Mouse (Mus musculus) hindbrain, postnatal 0 days (tissue): Measurements from ENCODE around the gene Prkn. TPM values are rescaled to one million over a fixed set of nuclear protein-coding genes. Genes with fewer than 3 reads are reported as not detected.

ENCODE experiments used
- ATAC-seq: fragments of 200-750 bp; cut with Nextera tagmentation; 2 replicates; pipeline ENCODE4 v1.8.0; 2017; ENCODE audit warnings: mild to moderate bottlenecking, moderate TSS enrichment, moderate library complexity
- DNase-seq: peaks from one replicate; pipeline ENCODE4 v3.0.0-alpha.2; 2015; ENCODE audit warnings: low spot score
- H3K27ac ChIP-seq: fragments of 300-500 bp; sonication (generic); 2 replicates; pipeline ENCODE4 v1.5.1; 2014; ENCODE audit warnings: mild to moderate bottlenecking
- H3K27me3 ChIP-seq: fragments of 300-500 bp; sonication (generic); 2 replicates; pipeline ENCODE4 v1.6.1; 2014; ENCODE audit warnings: low read length, mixed read lengths; ENCODE audit not compliant: insufficient read depth
- H3K36me3 ChIP-seq: fragments of 300-500 bp; sonication (generic); 2 replicates; pipeline ENCODE4 v1.6.1; 2014; ENCODE audit warnings: low read length, mixed read lengths; ENCODE audit not compliant: insufficient read depth
- H3K4me1 ChIP-seq: fragments of 300-500 bp; sonication (generic); 2 replicates; pipeline ENCODE4 v1.6.1; 2014; ENCODE audit warnings: antibody characterized with exemption, low read length, mixed read lengths; ENCODE audit not compliant: insufficient read depth
- H3K4me2 ChIP-seq: fragments of 300-500 bp; sonication (generic); 2 replicates; pipeline ENCODE4 v1.6.1; 2014; ENCODE audit warnings: low read depth, mild to moderate bottlenecking, low read length, moderate library complexity, mixed read lengths
- H3K4me3 ChIP-seq: fragments of 300-500 bp; sonication (generic); 2 replicates; pipeline ENCODE4 v1.5.1; 2014; ENCODE audit warnings: low read length
- H3K9ac ChIP-seq: fragments of 300-500 bp; sonication (generic); replicated peaks from 2 replicates; pipeline ENCODE4 v1.6.1; 2014; ENCODE audit warnings: mild to moderate bottlenecking, low read length, moderate library complexity, mixed read lengths
- H3K9me3 ChIP-seq: fragments of 300-500 bp; sonication (generic); 2 replicates; pipeline ENCODE4 v1.6.1; 2016; ENCODE audit warnings: low read length, mixed read lengths
- CTCF ChIP-seq: IDR thresholded peaks from 2 replicates; pipeline ENCODE4 v1.5.1; 2016; ENCODE audit warnings: antibody characterized with exemption, control low read depth, low read depth
- WGBS: fragments of 180-500 bp; shearing (Covaris S2); extraction: QIAGEN DNeasy Blood & Tissue Kit; methylation state at CpG from one replicate; pipeline ENCODE4 v1.1.7; 2014; 5-methylcytosine and 5-hydroxymethylcytosine counted together
- polyA plus RNA-seq: library from polyadenylated mRNA; unstranded; fragments of >200 nt; fragmentation: Nextera tagmentation; extraction: Ambion mirVana; gene quantifications from 2 replicates; pipeline ENCODE4 v1.2.1, GENCODE M21; 2015
- total RNA-seq: library from RNA; depleted of rRNA; stranded (reverse); fragments of >200 nt; gene quantifications from 2 replicates; pipeline ENCODE4 v1.2.3, GENCODE M21; 2014; rRNA removed

The Prkn gene
- total RNA-seq (8.1 and 10.7 TPM in 2 replicates), polyA plus RNA-seq (9.3 and 10.2 TPM in 2 replicates)

DNA sequence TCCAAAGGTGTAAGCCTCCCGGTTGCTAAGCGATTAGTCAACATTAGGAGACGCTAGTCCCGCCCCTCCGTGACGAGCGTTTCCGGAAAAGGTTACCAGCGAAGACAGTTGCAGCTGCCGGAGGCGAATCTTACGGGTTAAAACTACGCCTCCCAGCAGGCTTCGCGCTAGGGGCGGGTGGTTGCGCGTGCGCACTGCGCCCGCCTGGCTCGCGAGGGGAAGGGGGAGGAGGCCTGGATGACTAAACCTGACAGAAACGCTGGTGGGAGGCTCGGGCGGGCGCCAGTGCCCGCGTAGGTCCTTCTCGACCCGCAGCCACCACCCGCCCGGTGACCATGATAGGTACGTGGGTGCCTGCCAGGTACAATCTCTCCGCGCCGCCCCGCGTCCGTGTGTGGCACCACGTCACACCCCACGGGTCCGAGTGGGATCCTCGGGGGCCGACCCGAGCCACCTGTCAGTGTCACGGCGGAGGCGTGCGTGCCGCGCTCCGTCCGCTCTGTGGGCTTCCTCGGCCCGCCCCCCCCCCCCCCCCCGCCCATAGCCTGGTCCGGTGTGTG lies at the start of gene Prkn, which contains the start of gene Pacrg:
TSS of gene Prkn (plus strand) at position 237 of the 560 bp plus-strand sequence.
TSS of gene Pacrg (minus strand) at position 164 of the 560 bp plus-strand sequence.
- peak; percentile 17; the same call in 1 of the 2 replicates for TF ChIP-seq CTCF
- ATAC-seq = peak; percentile 96
- 0 out of 2 replicates have a peak, but pooled peaks cover 6% of the 10 kb centered on the region for H3K4me1 ChIP-seq

DNA sequence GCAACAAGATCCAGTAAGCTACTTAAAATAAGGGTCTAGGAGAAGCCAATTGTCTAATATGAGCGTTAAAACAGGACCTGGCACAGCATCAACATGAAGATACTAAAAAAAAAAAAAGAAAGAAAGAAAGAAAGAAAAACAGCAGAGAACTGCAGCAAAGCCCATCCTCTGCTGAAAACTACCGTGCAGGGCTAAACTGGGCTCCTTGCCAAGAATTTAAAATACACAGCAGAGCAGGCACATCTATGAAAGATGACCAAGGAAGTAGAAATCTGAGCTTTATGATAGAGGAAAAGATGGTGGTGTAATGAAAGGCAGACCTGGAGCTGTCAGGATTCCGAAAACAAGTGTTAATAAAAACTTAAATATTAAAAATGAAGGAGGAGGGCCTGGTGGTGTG lies 48.5 kb upstream of the Prkn start:
- no peak overlapping the region for H3K4me2 ChIP-seq
- H3K4me3 ChIP-seq = no peak overlapping the region
- no peaks in the 10 kb centered on the region for H3K9me3 ChIP-seq
- H3K27me3 ChIP-seq = no peaks in the 10 kb centered on the region
- WGBS = 38% methylated on average over 3 of the region's 3 CpGs
- no peaks in the 10 kb centered on the region for H3K36me3 ChIP-seq
- peak; percentile 62 for DNase-seq
- no peak for ATAC-seq
- no peak for TF ChIP-seq CTCF
- no peak overlapping the region for H3K9ac ChIP-seq
- no peak overlapping the region for H3K27ac ChIP-seq
- H3K4me1 ChIP-seq = no peaks in the 10 kb centered on the region

More for the DNA sequence above, at the start of gene Prkn, which contains the start of gene Pacrg:
- H3K4me3 ChIP-seq = peak within 1 kb of the TSS; percentile 77
- peak; percentile 100 for DNase-seq
- H3K27ac ChIP-seq = peak within 1 kb of the TSS; percentile 88
- H3K36me3 ChIP-seq = no peaks in the 10 kb centered on the region
- peak within 1 kb of the TSS; percentile 79 for H3K9ac ChIP-seq
- under 1% methylated on average over 53 of the region's 58 CpGs for WGBS
- peak within 1 kb of the TSS; percentile 90 for H3K4me2 ChIP-seq
- H3K27me3 ChIP-seq = no peaks in the 10 kb centered on the region
- no peaks in the 10 kb centered on the region for H3K9me3 ChIP-seq

DNA sequence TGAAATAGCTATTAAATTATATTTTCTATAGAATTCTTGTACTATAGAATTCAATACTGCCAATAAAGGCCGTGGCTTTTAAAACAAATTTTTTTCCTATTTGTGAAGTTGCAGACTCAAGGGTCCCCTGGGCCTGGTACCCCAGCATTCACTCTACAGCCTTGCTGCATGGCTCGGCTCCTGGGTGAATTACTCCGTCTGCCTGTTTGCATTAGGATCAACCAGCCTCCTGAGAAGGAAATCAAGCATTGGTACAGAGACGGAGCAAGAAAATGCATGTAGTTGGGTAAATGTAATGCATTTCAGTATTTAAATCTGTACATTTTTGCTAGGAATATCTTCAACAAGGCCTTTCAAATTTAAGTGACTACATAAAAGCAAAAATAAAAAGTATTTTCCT lies 33.5 kb upstream of the Prkn start:
- no peak for TF ChIP-seq CTCF
- Histone ChIP-seq H3K27me3 (no peaks in the 10 kb centered on the region), H3K36me3 (no peaks in the 10 kb centered on the region), H3K4me3 (no peak overlapping the region), H3K4me2 (no peak overlapping the region), H3K4me1 (no peaks in the 10 kb centered on the region), H3K27ac (no peak overlapping the region), H3K9me3 (no peaks in the 10 kb centered on the region), H3K9ac (no peak overlapping the region)
- ATAC-seq (no peak), DNase-seq (peak; percentile 59)
- WGBS = 67% methylated on average over 4 of the region's 4 CpGs

DNA sequence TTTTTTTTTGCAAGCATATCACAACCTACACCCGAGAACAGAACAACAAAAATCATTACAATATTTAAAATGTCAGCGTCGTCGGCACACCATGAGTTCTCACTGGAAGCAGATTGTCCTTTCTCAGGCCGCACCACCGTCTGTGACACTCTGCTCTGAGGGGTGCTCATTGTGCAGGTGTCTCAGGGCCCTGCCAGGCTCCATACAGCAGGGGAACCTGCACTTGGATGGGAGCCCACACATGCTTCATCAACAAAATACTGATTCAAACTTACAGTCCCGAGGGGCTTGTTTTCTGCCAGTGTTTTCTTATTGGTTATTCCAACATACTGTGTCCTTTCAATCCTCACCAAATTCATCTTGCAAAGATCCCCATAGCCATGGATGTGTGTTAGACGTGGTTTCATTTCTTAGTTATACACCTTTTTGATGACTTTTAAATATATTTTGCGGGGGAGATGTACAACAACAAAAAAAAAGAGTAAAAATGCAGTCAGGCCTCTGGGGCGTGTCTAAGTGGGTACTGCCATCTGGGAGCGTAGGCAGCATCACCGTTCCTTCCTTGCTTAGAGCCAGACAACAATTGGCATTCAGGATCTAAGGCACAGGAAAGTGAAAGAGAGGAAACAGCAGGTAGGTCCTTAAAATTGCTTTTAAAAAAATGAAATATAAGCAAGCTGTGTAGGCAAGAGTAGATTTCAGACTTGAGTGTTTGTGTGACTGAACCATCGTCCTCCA lies 32.8 kb upstream of the Prkn start:
- H3K9ac ChIP-seq = no peak overlapping the region

DNA sequence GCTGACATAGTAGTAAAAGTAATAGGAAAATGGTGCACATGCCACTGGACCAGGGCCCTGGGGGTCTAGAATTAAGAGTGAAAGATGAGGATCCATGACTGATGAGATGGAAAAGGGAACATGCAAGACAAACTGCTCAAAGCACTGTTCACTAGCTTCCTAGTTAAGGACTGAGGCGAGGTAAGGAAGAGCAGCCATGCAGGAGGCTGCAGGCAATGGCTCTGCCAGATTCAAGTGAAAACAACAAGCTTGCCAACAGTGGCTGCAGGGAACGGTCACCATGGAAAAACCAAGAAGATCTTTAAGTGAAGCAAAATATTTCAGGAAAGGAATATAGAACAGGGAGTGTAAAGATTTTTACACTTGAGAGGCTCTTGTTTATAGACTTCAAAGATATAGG lies 31.6 kb upstream of the Prkn start:
- H3K4me1 ChIP-seq = no peaks in the 10 kb centered on the region
- peak overlapping the region; percentile 36; the same call in 1 of the 2 replicates for H3K27ac ChIP-seq
- DNase-seq = peak; percentile 33
- H3K9ac ChIP-seq = 0 out of 2 replicates have a peak overlapping the region, but pooled peaks have one; percentile 17
- ATAC-seq = no peak
- WGBS = 48% methylated on average over 2 of the region's 2 CpGs
- H3K4me3 ChIP-seq = no peak overlapping the region
- H3K27me3 ChIP-seq = no peaks in the 10 kb centered on the region
- H3K36me3 ChIP-seq = no peaks in the 10 kb centered on the region
- H3K9me3 ChIP-seq = no peaks in the 10 kb centered on the region
- TF ChIP-seq CTCF = no peak
- peak overlapping the region; percentile 28 for H3K4me2 ChIP-seq

More for the DNA sequence above, 32.8 kb upstream of the Prkn start:
- ATAC-seq = peak; percentile 53; the same call in 1 of the 2 replicates
- WGBS = 47% methylated on average over 13 of the region's 13 CpGs
- Histone ChIP-seq H3K4me3 (peak overlapping the region; percentile 6; the same call in 1 of the 2 replicates), H3K27ac (no peak overlapping the region; the same call in 1 of the 2 replicates), H3K27me3 (no peaks in the 10 kb centered on the region), H3K4me2 (peak overlapping the region; percentile 28), H3K9me3 (no peaks in the 10 kb centered on the region), H3K36me3 (no peaks in the 10 kb centered on the region), H3K4me1 (no peaks in the 10 kb centered on the region)
- TF ChIP-seq CTCF = no peak
- DNase-seq = peak; percentile 68

DNA sequence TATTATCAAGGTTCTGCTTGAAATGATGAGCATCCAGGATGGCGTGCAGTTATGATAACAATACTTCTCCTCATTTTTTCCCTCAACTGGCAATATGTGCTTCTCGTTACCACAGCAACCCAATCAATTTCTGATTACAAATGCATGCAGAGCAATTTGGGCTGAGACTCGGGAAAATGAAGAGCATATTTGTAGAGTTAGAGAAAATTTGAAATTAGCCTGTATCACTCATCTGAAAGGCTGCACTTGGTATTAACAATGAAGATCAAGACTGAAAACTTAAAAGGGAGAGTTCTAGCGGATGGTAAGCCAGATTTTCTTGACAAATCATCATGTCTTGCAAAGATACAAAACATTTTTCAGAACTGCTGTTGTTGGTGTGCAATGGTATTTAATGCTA lies 21.2 kb upstream of the Prkn start:
- Histone ChIP-seq H3K27me3 (no peaks in the 10 kb centered on the region), H3K4me1 (no peaks in the 10 kb centered on the region), H3K36me3 (no peaks in the 10 kb centered on the region), H3K27ac (no peak overlapping the region), H3K4me3 (no peak overlapping the region), H3K9ac (no peak overlapping the region), H3K9me3 (no peaks in the 10 kb centered on the region), H3K4me2 (no peak overlapping the region)
- TF ChIP-seq CTCF = no peak
- 80% methylated on average over 4 of the region's 4 CpGs for WGBS
- ATAC-seq = no peak
- DNase-seq = no peak
